Mouse (Mus musculus) B cell, adult 2 months (primary cell): ENCODE results near the gene Il24.

ENCODE experiments used
- DNase-seq, 2 experiments: peaks; one replicate each; pipeline ENCODE4 v3.0.0; 2022

Gene Il24

DNA sequence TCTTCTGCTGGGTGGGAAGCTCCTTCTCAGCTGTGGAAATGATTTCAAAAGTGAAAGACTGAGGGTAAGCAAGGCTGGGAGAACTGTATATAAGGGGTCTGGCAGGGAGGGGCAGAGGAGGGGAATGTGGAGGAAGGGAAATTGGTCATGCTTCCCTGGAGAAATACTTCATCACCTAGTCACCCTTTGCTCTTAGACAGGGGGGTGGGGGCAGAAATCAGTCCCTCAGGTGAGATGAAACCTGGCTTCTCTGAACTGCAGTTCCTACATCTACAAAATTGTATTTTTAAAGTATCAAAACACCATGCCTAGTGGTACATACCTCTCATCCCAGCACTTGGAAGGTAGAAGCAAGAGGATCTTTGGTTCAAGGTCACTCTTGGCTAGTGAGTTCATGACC lies at the start of gene Il24:
Gene Il24, minus strand, starts transcription at position 101 of the 400 bp plus-strand sequence.
- no peak for DNase-seq

DNA sequence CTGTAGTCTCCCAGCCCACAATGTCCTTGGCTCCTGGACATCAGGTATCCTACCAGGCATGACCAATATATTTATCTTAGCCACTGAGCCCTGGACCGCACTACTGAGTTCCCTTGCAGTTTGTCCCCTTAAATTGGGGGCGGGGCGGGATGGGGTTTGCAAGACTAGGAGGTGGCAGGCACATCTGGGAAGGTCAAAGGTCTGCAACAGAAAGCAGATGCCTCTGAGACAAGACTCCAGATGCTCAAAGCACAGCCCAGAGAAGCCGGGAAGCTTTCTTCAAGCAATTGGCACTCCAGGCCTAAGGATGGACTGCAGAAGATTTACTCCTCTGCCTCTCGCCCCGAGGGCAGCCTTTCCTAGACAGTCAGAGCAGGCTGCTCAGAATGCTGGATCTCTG lies 49.1 kb upstream of the Il24 start:
- no peak for DNase-seq

DNA sequence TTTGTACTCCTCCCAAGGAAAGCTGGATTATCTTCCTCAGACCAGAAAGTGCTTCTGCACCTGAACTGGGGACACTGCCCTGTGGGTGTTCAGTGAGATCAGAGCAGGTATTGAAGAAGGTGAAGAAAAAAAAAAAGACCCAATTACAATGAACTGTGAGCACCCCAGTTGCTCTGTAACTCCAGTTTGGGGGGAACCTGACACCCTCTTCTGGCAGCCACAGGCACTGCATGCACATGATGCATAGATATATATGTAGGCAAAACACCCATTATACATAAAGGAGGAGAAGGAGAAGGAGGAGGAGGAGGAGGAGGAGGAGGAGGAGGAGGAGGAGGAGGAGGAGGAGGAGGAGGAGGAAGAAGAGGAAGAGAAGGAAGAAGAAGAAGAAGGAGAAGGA lies 39.2 kb upstream of the Il24 start:
- peak; percentile 71 to 74 for DNase-seq

DNA sequence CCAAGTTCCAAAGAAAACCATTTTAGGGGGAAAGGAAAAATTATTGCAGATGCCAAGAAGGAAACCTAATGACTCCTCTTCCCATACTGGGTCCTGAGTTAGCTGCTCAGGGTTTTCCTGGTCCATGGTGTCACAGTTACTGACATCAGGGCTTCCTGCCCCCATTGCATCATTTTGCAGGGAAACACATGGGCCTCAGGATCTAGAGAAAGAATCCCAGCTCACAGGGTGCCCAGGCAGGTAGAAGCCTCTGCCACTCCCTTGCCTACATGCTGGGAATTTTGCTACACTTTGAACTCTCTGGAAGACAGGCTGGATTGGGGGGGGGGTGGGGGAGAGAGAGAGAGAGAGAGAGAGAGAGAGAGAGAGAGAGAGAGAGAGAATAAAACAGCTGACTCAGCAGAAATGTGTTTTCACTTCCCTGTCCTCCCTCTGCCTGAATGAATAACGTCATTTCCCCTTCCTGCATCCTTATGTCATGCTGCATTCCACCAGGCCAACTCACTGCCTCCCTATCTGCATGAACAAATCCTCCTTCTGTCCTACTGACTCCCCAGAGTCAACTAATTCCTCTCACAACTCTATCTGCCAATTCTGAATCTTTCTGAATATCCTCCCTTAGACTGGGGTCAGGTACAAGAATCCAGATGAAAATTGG lies 31.2 kb upstream of the Il24 start:
- DNase-seq, result peak; percentile 9 to 12

DNA sequence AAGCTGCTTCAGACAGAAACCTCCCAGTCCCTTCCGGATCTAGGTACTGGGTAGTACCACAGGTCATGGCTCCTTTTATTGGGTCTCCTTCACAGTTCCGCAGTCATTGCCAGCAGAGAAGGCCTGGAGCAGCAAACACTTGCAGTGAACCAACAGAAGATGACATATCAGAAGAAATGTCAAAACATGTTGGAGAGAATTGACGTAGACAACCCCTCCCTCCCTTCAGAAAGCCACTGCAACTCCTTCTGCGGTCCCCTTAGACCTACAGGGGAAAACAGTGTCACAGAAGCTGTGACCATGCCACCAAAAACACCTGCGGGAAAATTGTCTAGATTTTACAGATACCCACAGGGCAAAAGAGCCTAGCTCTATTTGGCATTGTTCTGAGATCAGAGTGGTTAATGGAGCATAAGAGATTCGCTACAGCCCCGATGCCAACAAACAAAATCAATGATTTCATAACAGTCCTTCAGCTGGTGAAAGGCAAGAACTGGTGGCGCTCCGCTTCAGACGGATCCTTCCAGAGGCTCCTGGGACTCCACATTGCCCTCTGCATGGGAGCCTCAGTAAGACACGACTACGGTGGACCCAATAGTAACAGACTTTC lies 24.3 kb upstream of the Il24 start, which contains the start of gene Il20:
Gene Il20, minus strand, starts transcription at position 51 of the 610 bp plus-strand sequence.
- DNase-seq, result no peak

DNA sequence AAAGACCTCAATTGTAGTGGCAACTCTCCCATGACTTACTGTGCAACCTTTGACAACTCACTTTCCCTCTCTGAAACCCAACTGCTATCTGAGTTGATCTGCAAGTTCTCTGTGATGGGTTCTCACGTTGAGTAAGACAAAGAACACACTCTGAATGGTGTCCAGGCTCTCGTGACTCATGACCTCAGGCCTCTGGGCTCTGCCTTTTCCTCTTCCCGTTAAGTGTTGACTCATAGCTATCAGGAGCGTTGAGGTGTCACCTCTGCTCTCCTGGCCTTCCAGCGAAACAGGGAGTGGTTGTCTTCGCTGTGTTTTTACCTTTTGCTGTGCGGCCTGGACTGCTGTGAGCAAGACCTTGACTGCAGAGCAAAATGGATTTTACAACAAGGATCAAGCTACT lies 15.3 kb upstream of the Il24 start:
- DNase-seq, result no peak

DNA sequence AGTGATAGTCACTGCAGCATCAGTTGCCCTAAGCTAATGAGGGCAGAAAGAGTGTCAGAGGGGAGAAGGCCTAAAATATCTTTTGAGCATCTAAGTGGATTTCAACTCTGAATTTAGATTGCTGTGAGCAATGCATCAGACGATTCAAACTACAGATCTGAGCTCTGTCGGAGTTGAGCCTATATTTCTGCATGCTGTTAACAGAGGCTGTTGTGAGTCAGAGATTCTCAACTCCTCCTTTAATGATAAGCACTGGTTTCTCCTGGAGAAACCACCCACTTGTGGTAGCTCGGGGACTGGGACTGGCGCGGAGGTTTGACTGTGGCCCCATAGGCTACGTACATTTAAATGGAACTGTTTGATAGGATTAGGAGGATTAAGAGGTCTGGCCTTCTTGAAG lies 7.2 kb upstream of the Il24 start:
- no peak for DNase-seq

DNA sequence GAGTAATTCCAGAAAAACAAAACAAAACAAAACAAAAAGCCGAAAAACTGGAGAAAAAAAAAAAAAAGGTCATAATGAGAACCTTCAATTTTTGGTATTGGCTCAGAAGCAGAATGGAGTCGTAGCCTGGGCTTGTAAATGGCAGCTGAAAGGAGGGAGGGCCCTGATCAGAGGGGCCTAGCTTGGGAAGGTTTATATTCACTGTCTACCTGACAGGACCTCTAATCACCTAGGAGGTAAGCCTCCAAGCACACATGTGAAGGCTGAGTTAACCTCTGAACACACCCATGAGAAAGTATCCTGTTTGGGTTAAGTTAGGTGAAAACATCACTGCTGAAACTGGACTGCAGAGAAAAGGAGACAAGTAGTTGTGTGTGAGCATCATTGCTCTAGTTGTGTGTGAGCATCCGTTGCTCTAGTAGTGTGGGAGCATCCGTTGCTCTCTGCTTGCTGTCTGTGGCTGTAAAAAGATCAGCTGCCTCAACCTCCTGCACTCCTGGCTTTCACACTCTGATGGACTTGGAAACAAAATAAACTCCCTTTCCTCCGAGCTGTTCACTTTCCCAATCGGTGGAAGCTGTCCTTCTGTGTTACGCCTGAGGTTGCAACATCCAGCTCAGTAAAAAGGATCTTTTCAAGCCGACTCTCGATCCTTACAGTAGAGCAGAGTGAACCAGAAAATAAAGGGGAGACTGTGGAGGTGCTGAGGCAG lies 6.2 kb upstream of the Il24 start:
- DNase-seq, result no peak

DNA sequence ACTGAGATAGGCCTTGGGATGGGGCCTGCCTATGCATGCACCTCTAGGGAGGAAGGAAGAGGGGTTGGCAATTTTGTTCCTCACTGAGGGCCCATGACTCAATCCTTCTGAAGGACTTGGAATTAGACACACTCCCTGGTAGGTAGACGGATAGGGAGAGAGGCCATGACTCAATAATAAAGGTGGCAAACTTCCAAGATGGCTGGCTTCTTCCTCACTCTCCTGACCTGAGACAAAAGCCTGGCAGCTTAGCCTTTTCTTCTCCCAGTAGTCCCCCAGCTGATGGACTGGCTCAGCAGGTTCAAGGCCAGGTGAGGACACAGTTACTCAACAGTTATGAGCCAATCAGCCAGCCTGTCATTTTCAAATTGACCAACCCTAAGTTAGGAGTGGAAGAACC lies 5.2 kb upstream of the Il24 start:
- no peak for DNase-seq

DNA sequence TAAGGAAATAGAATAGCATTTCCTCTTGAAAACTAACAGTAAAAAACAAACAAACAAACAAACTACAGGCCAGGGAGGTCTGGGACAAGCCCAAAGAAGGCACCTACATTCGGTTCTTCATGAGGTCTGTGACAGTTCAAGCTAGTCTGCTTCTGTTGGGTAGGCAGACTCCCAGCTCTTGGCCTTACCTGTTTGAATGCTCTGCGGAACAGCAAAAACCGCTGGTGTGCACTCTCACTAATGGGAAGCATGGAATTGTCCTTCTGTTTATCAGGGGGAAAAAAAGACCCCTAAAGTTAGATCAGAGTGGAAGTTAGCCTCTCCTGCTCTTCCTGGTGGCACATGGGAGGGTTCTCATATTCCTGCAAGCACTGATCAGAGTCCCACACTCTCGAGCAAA lies 4.1 kb downstream of the Il24 start:
- DNase-seq, result no peak

DNA sequence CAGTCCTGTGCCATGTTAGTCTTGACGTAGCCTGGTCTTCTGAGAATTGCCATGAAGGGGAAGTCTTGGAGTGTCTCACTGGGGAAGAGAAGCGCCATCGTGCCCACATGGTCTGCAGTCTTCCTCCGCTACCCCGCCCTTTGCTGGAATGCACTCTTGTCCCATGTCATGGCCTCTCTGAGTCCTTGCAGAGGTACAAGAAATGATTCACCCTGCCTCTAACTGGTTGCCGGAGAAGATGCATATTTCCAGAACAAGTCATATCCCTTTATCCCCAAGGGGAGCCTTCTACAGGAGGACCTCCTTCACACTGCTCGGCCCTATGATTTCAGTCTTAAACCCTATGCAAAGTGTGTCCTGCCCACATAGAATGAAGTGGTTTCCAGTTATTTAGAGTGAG lies 7.3 kb downstream of the Il24 start:
- DNase-seq, result no peak

DNA sequence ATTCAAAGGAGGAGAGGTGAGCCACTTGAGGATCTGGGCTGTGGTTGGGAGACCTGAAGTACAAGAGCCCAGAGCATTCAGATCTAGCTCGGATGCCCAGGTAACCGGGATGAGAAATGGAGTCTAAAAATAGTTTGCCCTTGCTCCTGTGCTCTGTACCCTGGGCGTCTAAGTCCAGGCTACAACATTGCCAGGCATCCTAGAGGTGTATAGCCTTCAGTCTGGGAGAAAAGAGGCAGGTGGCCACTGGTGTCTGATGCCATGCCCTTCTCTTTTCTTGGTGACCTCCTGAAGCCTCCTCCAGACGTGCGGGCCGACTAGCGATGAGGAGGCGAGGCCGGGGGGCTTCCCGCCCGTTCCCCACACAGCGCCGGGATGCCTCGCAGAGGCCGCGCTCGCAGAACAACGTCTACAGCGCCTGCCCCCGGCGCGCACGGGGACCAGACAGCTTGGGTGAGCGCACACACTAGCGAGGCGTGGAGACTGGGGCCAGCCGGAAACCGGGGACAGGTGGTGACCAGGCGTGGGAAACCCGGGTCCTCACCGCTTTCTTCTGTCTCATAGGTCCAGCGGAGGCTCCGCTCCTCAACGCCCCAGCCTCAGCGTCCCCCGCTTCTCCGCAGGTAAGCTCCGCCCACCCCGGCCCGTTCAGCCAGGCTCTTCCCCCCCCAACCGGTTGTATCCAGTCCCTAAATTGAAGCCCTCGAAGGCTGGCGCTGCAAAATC lies 9.2 kb downstream of the Il24 start:
- DNase-seq, result peak; percentile 51 to 55

DNA sequence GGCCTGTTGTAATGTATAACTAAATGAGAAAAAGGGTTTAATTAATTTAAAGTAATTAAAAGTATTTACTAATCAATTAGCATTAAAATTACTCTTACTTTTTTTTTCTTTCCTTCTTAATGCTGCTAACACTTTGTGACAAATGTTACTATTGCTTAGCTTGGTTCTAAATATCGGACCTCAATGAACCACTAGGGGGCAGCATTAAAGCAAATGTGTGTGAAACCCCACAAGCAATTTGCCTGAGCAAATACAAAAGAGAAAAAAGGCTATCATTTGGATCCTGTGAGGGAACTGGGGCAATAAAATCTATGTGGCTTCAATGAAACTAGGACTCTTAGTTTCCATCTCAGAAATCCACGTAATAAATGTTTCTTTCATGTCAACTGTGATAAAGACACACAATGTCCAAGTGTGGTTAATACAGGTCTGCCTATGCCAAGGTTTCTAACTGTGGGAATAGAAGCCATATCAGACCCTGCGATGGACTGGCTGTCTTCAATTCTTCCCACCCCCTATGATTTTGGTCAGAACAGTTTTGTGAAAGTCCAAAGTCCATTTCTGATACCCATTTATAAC lies 10.2 kb downstream of the Il24 start:
- peak; percentile 72 to 76 for DNase-seq

DNA sequence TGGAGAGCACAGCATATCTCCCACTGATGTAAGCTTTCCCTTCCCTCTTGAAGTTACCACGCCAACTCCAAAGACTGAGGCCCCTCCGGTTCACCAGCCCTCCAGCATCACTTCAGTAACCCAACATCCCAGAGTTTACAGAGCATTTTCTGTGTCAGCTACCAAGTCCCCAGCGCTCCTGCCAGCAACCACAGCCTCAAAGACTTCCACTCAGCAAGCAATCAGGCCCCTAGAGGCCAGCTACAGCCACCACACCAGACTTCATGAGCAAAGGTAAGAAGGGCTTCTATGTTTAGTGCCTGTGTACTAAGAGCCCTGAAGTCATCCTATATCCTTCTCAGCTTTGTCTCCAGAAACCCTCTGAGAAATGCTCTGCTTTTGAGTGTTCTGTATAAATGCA lies 11.3 kb downstream of the Il24 start:
- DNase-seq, result no peak

DNA sequence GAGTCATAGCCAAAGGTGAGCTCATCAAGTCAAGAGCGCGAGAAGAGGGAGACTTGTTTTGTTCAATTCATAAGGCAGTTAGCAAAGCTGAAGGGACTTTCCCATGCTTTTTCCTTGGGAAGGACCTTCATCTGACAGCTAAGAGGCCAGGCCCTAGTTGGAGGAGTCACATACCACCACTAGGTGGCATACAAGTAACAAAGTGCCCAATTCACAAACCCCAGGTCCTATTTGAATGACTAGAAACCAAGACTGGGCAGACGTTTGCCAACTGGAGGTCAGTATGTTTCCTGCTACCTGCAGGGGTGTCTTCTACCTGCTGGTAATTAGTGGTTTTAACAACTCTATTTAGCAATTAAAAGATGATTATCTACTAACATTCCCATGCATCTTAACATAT lies 12.1 kb downstream of the Il24 start:
- DNase-seq, result peak; percentile 49 to 55

DNA sequence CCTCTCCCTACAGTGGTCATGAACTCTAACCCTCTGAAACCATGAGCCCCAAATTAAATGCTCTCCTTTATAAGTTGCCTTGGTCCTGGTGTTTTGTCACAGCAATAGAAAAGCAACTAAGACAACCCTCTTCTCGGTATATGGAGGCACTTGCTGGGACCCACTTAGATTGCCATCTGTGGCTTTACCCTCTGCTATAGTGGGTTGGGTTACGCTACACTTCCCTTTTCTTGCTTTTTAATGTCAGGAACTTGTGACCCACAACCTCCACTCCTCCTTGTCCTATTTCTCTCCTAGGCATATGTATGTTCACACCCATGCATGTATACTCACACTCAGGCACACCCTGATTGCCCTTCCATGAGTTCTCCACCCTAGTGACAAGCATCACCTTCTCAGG lies 14.3 kb downstream of the Il24 start:
- peak; percentile 23 to 29 for DNase-seq

DNA sequence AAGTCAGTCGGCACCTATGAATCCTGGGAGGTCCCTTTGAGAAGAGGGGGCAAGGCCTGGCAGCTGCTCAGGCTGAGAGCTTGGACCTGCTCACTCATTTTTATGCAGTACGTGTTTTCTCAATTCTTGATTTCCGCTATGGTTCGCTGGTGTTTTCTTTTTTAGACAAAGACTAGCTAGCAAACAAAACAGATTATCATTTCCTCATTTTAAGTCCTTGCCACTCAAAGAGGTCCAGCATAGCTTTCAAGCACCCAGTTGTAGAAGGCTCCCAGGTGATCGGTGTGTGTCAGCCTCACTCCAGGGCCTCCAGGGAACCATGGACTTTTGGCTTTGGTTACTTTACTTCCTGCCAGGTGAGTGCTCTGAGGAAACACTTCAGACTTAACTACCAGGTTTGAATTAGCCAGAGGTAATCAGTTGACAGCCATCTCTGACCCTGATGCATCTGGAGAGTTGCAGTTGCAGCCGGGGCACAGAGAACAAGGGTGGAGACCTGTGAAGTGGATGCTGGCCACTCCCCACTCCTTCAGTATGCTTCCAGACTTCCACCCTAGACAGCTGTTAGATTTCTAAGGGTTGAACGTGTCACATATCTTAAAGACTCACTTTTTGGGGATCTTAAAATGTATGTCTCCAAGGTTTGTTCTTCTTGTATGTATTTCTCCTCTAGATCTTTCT lies 21.6 kb downstream of the Il24 start, which contains the start of gene Fcmr:
Gene Fcmr, plus strand, starts transcription at position 129 of the 681 bp plus-strand sequence.
- peak; percentile 73 to 75 for DNase-seq

DNA sequence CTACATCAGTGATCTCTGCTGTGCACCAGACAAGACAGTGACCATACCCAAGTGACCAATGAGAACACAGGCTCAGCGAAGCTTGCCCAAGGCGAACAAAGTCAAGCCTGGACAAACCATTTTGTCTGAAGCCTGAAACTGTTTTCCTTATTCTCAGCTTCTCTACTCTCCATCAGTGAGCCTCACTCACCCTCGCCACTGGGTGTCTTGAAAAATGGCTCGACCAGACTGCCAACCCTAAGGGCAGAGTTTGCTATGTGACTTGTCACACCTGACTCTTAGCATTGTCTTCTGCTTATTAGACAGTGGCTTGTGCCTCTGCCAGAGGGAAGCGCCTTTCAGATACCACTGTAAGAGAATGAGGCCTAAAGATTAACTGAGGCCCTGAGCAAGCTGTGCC lies 22.5 kb downstream of the Il24 start:
- peak; percentile 60 to 62 for DNase-seq

DNA sequence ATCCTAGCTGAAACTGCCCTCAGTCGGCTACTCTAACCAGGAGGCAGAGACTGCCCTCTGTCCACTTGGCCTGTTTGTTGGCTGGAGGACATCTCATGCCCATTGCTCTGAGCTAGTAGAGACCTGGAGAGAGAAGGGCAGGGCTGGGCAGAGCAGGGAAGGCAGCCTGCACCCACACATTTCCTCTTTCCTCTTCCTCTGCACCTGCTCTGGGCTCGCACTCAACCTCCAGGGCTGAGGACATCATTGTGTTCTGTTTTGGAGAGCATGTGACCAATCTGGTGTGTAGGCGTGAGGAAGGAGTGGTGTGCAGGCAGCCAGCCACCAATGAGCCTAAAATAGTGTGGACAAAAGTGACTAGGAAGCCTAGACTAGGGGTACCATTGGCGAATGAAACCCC lies 23.0 kb downstream of the Il24 start:
- DNase-seq, result peak; percentile 85 to 87

DNA sequence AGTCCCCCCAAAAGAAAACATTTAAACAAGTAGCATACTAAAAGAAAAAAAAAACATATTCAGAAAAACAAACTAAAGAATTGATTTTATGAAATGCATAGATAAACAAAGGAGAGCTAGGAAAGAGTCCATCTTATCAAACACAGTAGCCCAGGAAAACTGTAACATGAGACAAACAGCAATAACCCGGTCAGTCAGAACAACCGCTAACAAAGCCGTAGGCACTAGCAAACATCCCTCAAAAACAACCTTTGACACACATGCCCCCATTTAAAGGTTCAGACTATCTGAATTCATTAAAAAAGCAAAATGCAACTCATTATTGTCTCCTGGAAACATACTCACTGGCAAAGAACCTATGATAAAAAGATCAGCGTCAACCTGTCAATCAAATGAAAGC lies 29.8 kb downstream of the Il24 start:
- no peak for DNase-seq

DNA sequence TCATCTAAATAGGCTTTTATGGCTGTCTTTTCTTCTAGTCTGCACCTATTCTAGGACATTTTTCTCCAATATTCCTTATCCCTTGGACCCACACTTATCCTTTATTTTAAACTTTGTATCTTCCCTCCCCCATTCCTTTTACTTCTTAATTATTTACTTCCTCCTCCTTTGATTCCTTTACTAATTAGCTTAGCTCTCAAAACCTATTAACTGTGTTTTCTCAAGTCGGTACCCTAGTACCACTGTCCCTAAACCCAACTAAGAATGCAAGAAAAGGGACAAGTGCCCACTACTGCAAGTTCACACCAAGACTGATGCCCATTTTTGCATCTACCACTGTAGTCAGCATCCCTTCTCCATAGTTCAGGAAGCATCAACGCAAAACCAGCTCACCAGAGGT lies 31.5 kb downstream of the Il24 start:
- no peak for DNase-seq

DNA sequence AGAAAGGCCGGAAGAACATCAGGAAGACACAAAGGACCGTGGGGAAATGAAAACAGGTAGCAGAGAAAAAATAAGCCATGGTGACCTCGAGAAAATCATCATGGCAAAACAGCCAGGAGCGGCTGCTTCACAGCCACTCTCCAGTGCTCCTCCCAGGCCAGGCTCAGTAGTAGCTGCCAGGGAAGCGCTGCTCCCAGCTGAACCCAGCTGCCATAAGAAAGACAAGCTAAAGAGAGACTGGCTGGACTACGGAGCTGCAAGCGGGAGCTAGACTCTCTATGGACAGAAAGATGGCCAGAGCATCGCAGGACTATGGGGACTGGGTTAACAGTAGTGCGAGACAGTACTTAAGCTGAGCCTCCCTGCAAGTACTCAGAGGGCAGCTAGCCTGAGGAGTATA lies 32.4 kb downstream of the Il24 start:
- no peak for DNase-seq

DNA sequence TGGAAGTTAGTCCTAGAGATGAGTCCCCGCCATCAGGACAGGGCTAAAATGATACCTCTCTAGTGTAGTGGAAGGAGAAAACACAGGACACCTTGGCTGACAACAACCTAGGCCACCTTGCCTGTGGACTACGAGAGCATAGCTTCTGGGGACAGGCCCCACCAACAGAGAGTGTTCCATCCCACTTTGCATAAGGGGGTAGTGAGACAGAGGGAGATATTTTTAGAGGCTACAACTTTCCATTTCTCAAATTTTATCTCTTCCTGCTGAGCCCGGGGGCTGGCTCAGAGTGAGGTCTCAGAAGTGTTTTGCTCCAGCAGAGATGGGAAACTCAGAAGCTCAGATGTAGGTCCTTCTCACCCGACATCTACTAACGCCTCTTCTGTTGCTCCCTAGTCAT lies 36.8 kb downstream of the Il24 start:
- peak; percentile 65 to 68 for DNase-seq
